Mouse (Mus musculus) cerebellum, adult 11-12 months (tissue): ENCODE results near the gene Erbb4.
A peak's percentile ranks its signal among the peaks of the same experiment; 100 is the strongest.

ENCODE experiments used
- DNase-seq: peaks from one replicate; pipeline ENCODE4 v3.0.0; 2022

Gene Erbb4

GRCm38 (mm10) chr1:68501561-68501960 is 606.3 kb downstream of the Erbb4 start:
- no peak for DNase-seq

DNA sequence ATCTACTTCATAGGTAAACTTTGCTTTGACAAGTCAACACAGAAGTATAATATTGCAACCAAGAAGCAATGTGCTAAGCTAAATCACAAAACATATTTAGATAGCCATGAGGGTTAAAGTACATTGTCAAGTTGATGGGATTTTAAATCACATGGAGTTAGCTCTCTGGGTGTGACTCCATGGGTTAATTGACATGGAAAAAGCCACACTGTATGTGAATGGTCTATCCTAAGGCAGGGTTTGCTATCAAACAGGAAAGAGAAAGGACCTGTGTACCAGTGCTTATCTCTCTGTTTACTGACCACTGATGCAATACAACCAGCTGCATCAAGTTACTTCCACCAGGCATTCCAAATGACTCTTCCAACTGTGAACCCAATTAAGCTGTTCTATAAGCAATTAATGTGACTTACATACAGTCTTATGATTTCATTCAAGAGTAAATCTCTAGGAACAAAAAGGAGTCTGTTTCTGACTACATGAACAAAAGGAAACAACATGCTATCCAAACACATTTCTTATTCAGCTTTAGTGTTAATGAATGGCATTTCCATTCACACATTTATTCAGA is 641.4 kb downstream of the Erbb4 start:
- no peak for DNase-seq

- peak; percentile 2 for DNase-seq
Observed at GRCm38 (mm10) chr1:68451274-68451673, 656.6 kb downstream of the Erbb4 start.

DNA sequence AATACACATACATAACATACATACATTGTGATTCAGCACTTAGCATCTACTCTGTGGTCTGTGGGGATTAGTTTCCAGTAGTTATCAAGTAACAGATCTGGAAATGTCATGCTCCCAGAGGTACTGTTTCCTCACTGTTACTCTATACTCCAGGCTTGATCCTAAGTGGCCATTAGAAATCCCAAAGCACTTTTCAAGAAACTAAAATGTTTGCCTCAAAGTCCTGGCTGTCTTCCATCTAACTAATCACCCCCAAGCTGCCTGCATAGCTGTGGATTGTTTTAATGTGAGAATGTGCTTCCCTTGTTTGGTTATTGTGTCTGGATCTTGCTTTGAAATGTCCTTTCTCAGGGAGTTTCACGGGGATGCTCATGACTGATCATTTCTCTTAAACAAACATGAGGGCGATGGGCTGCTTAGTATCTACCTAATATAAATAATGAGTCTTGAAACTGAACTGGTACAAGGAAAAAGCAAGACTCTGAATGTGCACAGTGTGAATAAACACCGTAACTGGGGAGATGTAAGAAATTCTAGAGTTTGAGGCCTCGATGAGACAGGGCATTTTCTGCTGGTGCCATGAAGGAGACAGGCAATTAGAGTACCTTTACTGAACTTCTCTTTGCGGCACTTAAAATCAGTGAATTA is 683.4 kb downstream of the Erbb4 start:
- DNase-seq = no peak

- no peak for DNase-seq
Observed at GRCm38 (mm10) chr1:68401204-68401603, 706.7 kb downstream of the Erbb4 start.

- DNase-seq = no peak
Observed at GRCm38 (mm10) chr1:68371531-68371930, 736.3 kb downstream of the Erbb4 start.

DNA sequence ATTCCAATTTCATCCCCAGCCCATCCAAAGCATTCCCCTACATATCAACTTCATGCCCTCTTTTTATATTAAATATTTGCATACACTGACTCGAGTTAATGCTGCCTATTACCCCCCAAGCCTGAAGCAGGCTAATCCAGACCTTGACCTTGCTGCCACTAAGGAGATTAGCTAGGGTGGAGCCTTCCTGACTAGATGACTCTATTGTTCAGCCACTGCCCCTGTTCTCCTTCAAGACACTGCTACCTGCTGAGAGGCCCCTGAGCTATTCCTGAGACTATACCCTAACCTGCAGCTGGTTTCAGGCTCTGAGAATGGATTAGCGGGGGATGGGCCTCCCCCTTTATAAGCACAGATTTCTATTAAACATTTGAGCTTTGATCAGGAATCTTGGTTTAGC is 774.1 kb downstream of the Erbb4 start:
- no peak for DNase-seq

DNA sequence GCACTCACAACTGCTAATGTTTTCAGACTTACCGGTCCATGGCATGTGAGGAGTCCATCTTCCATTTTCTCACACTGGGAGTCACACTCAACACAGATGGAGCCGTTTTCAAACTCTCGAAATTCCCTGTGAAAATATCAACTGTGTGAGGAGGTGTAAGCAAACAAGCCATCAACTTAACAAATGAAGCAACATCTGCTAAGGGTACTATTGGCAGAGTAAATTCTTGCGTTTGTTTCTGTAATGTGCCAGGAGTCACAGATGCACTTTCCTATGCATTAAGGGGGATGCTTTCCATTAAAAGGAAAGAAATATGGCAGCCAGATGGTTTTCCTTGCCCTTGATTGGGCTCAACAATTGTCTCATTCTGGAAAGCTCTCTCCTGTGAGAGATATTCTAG is 802.0 kb downstream of the Erbb4 start:
- DNase-seq = no peak

DNA sequence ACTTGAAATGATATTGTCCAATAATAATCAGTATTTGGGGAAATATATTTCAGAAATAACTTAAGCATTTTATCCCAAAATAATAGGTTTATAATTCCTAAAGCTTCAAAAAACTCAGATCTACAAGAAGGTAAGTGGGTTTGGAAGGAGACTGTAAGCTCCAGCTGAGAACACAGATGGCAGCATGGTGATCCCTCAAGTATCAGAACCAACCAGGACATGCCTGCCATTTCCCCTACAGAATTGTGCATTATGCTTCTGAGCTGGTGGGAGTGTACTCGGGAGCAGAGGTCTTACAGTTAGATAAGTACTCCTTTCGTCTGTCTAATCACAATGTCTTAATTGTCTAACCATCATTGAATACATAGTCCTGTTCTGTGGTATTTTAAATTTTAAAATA is 823.4 kb downstream of the Erbb4 start:
- no peak for DNase-seq

GRCm38 (mm10) chr1:68275819-68276218 is 832.0 kb downstream of the Erbb4 start:
- no peak for DNase-seq

DNA sequence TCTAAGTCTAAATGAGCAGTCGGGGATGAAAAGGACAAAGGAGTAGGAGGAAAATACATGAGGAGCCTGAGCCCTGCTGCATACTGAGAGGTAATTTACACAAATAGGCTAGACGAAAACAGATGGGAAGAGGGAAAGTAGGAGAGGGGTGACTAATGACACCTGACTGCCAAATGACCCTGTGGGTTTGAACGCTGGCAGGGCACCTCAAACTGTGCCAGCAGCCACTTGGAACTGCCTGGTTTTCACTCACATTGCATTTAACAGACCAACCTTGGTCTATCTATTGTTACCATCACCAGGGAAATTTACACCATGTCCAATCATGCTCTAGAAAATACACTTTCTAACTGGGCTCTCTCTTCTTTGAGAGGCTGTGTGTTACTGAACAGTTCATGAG is 929.3 kb downstream of the Erbb4 start:
- peak; percentile 53 for DNase-seq

DNA sequence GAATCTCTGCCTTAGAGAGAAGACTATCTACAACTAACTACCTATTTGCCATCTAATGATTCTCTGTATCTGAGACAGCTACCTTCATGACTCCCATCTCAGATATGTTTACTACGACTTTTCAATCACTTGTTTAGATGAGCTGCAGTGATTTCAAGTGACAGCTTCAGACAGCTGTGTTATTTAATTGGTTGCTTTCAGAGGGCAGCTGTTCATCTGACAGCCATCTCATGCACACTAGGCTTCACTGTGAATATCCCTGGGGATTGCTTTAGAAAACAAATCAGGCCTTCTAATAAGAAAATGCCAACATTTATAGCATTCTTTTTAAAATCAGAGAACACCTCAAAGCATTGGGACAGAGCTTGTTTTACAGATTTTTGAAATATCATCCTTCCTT is 952.6 kb downstream of the Erbb4 start:
- DNase-seq = no peak

- no peak for DNase-seq
Observed at GRCm38 (mm10) chr1:68150572-68150971, 957.3 kb downstream of the Erbb4 start.

DNA sequence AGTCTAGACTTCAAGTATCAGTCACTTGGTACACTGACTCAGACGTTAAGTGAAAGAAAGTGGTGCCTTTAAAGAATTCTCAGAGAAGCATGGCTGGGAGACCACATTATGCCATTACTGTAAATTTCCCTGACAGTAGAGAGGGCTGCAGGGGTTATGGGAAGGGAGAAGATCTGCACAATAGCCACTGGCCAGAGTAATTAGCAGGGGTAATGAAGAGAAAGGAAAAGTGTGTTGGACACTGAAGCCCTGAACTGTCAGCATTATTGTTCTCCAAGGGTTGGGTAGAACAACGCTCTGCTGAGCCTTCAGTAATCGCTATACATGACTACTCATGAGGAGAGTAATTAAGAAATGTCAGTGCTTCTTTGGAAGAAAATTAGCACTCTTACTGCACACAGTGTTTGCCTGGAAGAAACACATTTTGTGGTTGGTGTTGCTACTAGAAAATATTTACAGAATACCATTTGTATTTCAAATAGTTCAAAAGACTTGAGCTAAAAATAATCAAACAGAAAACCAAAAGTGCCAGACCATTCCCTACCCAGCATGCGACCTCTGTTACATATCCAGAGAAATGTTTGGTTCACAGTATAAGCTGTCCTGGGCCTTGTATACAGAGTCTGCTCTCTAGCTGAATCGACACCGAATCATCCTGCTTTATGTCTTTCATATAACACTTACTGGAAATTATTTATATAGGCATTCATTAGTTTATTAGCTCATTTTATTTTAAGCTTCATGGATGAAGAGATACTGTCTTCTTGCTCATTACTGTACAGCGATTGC is 965.1 kb downstream of the Erbb4 start:
- DNase-seq = no peak

- no peak for DNase-seq
Observed at GRCm38 (mm10) chr1:68134943-68135342, 972.9 kb downstream of the Erbb4 start.

DNA sequence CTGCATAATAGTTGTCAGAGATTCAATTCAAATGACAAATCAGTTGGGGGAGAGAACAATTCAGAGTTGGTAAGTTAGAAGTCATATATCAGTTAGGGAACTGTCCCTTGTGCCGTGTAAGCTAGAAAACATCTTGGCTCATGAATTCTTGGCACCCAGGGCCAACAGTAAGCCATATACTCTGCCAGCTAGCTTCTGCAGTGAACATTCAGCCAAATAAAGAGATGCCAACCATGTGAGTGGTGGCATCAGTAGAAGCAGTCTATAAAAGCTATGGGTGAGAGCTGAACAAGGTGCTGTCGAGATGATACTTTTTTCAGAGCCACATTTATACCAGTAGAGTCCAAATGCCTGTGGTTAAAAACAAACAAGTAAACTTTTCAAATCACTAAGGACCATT is 973.4 kb downstream of the Erbb4 start:
- DNase-seq = peak; percentile 2

DNA sequence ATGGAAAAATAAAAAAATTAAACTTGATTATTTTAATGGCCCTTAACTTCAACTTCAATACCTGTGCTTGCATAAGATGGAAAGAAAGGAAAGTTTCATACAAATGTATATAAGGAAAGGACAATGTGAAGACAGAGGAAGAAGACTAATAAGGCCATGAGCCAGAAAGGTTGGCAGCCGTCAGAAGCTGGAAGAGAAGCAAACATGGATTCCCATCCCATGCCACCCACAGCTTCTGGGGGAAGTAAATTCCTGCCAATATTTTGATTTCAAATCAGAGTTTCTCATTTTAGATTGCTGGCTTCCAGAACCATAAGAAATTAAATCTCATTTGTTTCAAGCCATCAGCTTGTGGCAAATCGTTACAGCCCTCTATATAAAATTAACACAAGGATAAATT is 984.3 kb downstream of the Erbb4 start:
- no peak for DNase-seq

GRCm38 (mm10) chr1:68120364-68120763 is 987.5 kb downstream of the Erbb4 start:
- no peak for DNase-seq

DNA sequence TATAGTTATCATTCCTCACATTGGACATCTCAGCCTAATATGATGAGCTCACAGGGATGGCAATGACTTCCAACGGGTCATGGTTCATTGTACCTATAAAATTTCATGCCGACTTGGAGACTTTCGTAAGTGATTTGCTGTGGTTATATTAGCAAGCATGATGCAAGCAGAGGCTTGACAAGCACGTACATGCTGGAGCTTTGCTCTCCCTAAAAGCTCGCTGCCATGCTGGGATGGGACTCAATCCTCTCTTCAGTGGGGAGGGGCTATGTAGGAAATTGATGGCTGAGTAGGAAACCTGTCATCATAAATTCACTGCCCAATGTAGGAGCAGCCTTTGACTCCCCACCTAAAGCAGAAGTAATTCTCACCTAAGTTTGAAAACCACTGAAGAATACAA is 992.1 kb downstream of the Erbb4 start:
- DNase-seq = no peak

DNA sequence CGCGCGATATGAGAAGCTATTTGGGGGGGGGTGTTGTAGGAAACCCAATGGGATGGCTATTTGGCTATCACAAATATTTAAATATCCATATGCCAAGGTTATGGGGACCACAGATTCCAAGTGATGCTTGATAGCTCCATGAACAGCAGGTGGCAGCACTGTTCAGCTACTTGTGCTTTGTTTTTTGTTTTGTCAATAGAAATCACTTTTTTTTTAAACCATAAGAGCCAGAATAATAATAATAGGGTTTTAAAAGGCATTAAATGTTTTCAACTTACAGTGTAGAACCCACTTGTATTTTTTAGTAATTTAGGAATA is 1001.4 kb downstream of the Erbb4 start:
- peak; percentile 10 for DNase-seq

DNA sequence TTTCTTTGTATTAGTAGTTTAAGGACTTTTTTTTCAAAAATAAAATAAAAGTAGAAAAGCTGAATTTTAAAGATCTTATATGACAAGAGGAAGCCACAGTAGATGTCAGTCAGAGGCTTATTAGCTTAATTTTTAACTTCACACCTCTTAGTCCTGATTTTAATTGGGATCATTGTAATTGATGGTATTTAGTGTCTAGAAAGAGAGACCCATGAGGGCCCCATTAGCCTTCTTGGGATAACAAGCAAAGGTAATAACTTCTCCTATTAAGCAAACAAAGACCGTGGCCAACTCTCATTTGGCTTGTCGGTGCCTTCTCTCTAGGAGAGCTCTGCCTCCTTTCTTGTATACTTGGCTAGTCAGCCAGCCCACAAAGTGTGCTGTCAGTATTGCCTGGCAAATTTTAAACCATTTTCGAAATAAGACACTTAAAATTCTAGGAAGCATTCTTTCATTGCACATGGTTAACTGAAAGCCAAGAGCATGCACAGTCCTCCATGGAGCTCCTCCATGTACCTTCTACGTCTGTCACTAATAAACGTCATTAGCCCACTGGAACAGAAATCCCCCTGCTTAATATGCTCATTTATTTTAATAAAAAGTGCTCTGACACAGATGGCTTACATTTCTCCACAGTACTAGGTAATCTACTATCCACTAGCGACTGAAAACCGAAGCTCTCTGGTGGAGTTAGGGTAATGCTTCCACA is 1001.9 kb downstream of the Erbb4 start:
- DNase-seq = no peak

DNA sequence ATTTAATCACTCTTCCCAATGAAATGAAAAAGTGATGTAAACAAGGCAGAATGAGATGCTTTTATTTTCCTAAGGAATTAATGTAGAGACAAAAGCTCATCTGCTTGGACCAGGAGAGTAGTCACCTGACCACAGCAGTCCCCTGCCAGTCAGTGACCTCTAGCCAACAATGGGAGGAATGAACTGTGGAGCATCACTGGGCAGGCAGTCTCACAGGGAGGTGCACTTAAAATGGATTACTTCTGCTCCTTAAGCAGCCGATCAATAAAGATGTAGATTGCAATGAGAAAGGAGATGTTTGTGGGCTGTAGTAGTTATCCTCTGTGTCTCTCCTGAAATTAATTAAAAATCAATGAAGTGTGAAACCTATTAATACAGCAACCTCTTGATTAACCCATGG is 1018.2 kb downstream of the Erbb4 start:
- DNase-seq = no peak

- DNase-seq = no peak
Observed at GRCm38 (mm10) chr1:68056494-68056893, 1051.4 kb downstream of the Erbb4 start.

- no peak for DNase-seq
Observed at GRCm38 (mm10) chr1:68054715-68055114, 1053.1 kb downstream of the Erbb4 start.
